Mouse (Mus musculus) stomach, postnatal 0 days (tissue): ENCODE measurements around the gene Gm4871.

Experiments used
- CTCF ChIP-seq: IDR thresholded peaks from 2 replicates; pipeline ENCODE4 v1.5.1; 2016; ENCODE audit warnings: antibody characterized with exemption, low read depth, mild to moderate bottlenecking, moderate library complexity
- EP300 ChIP-seq: optimal IDR thresholded peaks from 2 replicates; pipeline ENCODE3; 2016; ENCODE audit warnings: antibody characterized with exemption

DNA sequence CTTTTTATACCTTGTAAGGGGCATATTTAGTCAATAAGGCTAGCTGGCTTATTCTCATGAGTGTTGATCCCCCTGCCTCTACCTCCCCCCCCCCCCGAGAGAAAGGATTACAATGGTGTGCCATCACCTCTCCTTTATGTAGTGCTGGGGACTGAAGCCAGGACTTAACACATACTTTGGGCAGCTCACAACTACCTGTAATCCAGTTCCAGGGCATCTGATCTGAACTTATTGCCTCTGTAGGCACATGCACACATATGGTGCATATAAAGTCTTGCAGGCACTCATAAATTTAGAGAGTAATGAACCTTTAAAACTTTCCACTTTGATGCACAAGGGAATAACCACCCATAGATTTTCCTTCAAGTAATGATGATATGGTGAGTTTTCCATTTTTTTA, 18.3 kb downstream of the Gm4871 start:
- no peak for TF ChIP-seq EP300
- no peak for TF ChIP-seq CTCF
